Mouse (Mus musculus): ENCODE results near the gene Tbx5. TPM values are rescaled to one million over a fixed set of nuclear protein-coding genes. Genes with fewer than 3 reads are reported as not detected.

Gene Tbx5
- total and polyA plus RNA-seq, 2 experiments, result not detected

GRCm38 (mm10) chr5:119841634-119842420 lies 9.4 kb downstream of the Tbx5 start:
- DNase-seq (ENCODE audit: extremely low read depth, low read depth, low spot score), result no peak
- 9% methylated on average over 26 of the region's 26 CpGs for WGBS
- no peak overlapping the region for H3K4me3 ChIP-seq (ENCODE audit: insufficient read depth, low read depth, low read length)
- no peak overlapping the region for H3K27ac ChIP-seq (replicated peaks; ENCODE audit: insufficient read depth, low read depth, low read length)
- no peak overlapping the region for H3K9ac ChIP-seq (ENCODE audit: low read depth, low read length)
- H3K4me1 ChIP-seq (ENCODE audit: control insufficient read depth, insufficient read depth, low read length), result no peaks in the 10 kb centered on the region
- H3K36me3 ChIP-seq (ENCODE audit: control insufficient read depth, insufficient read depth, low read length), result no peaks in the 10 kb centered on the region
- H3K27me3 ChIP-seq (ENCODE audit: control insufficient read depth, insufficient read depth, low read length), result peaks cover 23% of the 10 kb centered on the region
- H3K79me2 ChIP-seq (ENCODE audit: control insufficient read depth, insufficient read depth, low read length), result no peaks in the 10 kb centered on the region
- TF ChIP-seq CTCF (IDR thresholded peaks at IDR 0.05; ENCODE audit: low read depth, low read length) (no peak), POLR2A (IDR thresholded peaks at IDR 0.05; ENCODE audit: extremely low read depth, insufficient read depth, low read length) (no peak)

DNA sequence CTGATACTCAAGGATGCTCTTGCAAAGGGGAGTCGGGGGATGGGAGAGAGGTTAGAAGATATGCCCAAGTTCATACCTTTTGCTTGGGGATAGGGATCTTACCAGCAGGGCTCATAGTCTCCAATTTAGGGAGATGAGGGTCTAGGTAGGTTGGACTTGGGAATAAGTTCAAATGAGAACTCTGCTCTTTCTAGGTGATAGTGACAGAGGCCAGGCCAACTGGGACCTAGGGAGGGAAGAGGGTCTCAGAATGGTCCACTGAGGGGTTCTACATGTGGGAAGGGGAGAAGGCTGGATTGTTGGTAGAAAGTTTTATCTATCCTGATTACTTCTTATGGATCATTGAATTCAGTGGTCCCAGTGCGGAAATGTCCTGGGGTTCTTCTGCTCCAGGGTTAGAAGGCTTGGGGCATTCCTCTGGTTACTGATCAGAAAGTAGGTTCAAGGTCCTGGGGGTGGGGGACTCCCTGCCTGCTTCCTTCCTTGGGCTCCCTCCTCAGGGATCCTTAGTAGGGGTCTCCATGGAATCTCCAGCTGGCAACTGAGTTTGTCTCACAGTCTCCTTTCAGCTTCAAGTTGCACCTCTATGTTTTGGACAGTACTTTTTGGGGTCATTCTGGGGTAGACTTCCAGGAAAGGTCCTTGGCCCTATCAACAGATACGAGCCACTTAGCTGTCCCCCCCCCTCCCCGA lies 10.4 kb downstream of the Tbx5 start:
- peaks cover 22% of the 10 kb centered on the region for H3K27me3 ChIP-seq (ENCODE audit: control insufficient read depth, insufficient read depth, low read length)
- no peak for DNase-seq (ENCODE audit: extremely low read depth, low read depth, low spot score)
- no peaks in the 10 kb centered on the region for H3K79me2 ChIP-seq (ENCODE audit: control insufficient read depth, insufficient read depth, low read length)
- no peak for TF ChIP-seq POLR2A (IDR thresholded peaks at IDR 0.05; ENCODE audit: extremely low read depth, insufficient read depth, low read length)
- H3K9ac ChIP-seq (ENCODE audit: low read depth, low read length), result no peak overlapping the region
- H3K4me1 ChIP-seq (ENCODE audit: control insufficient read depth, insufficient read depth, low read length), result no peaks in the 10 kb centered on the region
- no peak overlapping the region for H3K27ac ChIP-seq (replicated peaks; ENCODE audit: insufficient read depth, low read depth, low read length)
- H3K4me3 ChIP-seq (ENCODE audit: insufficient read depth, low read depth, low read length), result no peak overlapping the region
- WGBS, result 28% methylated on average over 4 of the region's 4 CpGs
- H3K36me3 ChIP-seq (ENCODE audit: control insufficient read depth, insufficient read depth, low read length), result no peaks in the 10 kb centered on the region

DNA sequence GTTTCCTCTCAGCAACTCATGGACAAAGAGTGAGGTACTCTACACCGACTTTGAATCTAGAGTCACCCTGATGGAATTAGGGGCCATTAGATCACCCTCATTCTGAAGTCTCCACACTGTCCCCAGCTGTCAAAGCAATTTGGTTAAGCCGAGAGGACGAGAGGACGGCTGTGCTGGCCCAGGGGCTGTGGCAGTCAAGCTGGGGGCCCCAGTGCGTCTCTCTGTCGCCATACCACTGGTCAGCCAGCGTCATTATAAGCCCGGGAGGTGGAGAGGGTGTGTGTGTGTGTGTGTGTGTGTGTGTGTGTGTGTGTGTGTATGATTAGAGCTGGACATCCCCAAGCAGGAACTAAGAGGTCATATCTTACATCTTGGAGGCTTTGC lies 10.9 kb downstream of the Tbx5 start:
- peaks cover 22% of the 10 kb centered on the region for H3K27me3 ChIP-seq (ENCODE audit: control insufficient read depth, insufficient read depth, low read length)
- no peak for TF ChIP-seq POLR2A (IDR thresholded peaks at IDR 0.05; ENCODE audit: extremely low read depth, insufficient read depth, low read length)
- TF ChIP-seq CTCF (IDR thresholded peaks at IDR 0.05; ENCODE audit: low read depth, low read length), result no peak
- H3K36me3 ChIP-seq (ENCODE audit: control insufficient read depth, insufficient read depth, low read length), result no peaks in the 10 kb centered on the region
- H3K27ac ChIP-seq (replicated peaks; ENCODE audit: insufficient read depth, low read depth, low read length), result no peak overlapping the region
- DNase-seq (ENCODE audit: extremely low read depth, low read depth, low spot score), result no peak
- WGBS, result 6% methylated on average over 8 of the region's 8 CpGs
- no peaks in the 10 kb centered on the region for H3K4me1 ChIP-seq (ENCODE audit: control insufficient read depth, insufficient read depth, low read length)
- H3K4me3 ChIP-seq (ENCODE audit: insufficient read depth, low read depth, low read length), result no peak overlapping the region
- no peak overlapping the region for H3K9ac ChIP-seq (ENCODE audit: low read depth, low read length)
- no peaks in the 10 kb centered on the region for H3K79me2 ChIP-seq (ENCODE audit: control insufficient read depth, insufficient read depth, low read length)

DNA sequence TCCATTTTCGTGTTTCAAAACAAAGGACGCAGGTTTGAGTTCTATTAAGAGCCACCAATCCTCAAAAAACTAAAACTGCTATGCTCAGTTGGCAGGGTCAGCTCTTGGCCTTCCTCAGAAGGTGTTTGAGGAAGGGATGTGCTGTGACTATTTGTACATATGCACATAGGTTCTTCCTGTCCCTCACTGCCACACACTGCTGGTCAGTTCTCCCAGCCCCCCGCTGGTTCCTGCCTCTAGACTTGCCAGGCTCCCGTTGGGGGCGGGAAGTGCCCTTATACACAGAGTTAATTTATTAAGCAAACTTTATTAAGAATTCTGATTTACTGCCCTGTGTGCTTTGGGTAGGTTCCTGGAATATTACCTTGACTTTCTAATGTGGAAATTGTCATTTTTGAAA lies 11.9 kb downstream of the Tbx5 start:
- H3K36me3 ChIP-seq (ENCODE audit: control insufficient read depth, insufficient read depth, low read length), result no peaks in the 10 kb centered on the region
- H3K27me3 ChIP-seq (ENCODE audit: control insufficient read depth, insufficient read depth, low read length), result peaks cover 22% of the 10 kb centered on the region
- TF ChIP-seq CTCF (IDR thresholded peaks at IDR 0.05; ENCODE audit: low read depth, low read length) (no peak), POLR2A (IDR thresholded peaks at IDR 0.05; ENCODE audit: extremely low read depth, insufficient read depth, low read length) (no peak)
- no peaks in the 10 kb centered on the region for H3K4me1 ChIP-seq (ENCODE audit: control insufficient read depth, insufficient read depth, low read length)
- no peak overlapping the region for H3K9ac ChIP-seq (ENCODE audit: low read depth, low read length)
- no peak overlapping the region for H3K27ac ChIP-seq (replicated peaks; ENCODE audit: insufficient read depth, low read depth, low read length)
- DNase-seq (ENCODE audit: extremely low read depth, low read depth, low spot score), result no peak
- H3K79me2 ChIP-seq (ENCODE audit: control insufficient read depth, insufficient read depth, low read length), result no peaks in the 10 kb centered on the region
- 10% methylated on average over 5 of the region's 5 CpGs for WGBS
- H3K4me3 ChIP-seq (ENCODE audit: insufficient read depth, low read depth, low read length), result no peak overlapping the region

DNA sequence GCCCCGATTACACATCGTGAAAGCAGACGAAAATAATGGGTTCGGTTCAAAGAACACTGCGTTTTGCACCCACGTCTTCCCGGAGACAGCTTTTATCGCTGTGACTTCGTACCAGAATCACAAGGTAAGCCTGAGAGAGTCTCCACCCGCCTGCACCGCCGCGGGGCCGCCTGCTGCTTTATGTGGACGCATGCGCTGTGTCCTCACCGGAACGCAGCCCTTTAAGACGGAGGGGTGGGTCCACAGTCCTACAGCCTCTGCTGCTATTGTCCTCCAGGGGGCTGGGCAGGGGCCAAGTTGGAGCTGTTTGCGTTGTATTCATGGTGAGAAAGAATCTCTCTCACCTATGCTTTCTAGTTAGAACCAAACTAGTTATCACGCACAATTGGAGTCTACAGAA lies 12.5 kb downstream of the Tbx5 start:
- Histone ChIP-seq H3K4me3 (ENCODE audit: insufficient read depth, low read depth, low read length) (no peak overlapping the region), H3K27ac (replicated peaks; ENCODE audit: insufficient read depth, low read depth, low read length) (no peak overlapping the region), H3K9ac (ENCODE audit: low read depth, low read length) (no peak overlapping the region), H3K36me3 (ENCODE audit: control insufficient read depth, insufficient read depth, low read length) (no peaks in the 10 kb centered on the region), H3K79me2 (ENCODE audit: control insufficient read depth, insufficient read depth, low read length) (no peaks in the 10 kb centered on the region), H3K4me1 (ENCODE audit: control insufficient read depth, insufficient read depth, low read length) (no peaks in the 10 kb centered on the region), H3K27me3 (ENCODE audit: control insufficient read depth, insufficient read depth, low read length) (peaks cover 18% of the 10 kb centered on the region)
- TF ChIP-seq POLR2A (IDR thresholded peaks at IDR 0.05; ENCODE audit: extremely low read depth, insufficient read depth, low read length) (no peak), CTCF (IDR thresholded peaks at IDR 0.05; ENCODE audit: low read depth, low read length) (no peak)
- 5% methylated on average over 21 of the region's 21 CpGs for WGBS
- DNase-seq (ENCODE audit: extremely low read depth, low read depth, low spot score), result no peak

GRCm38 (mm10) chr5:119857052-119857451 lies 24.6 kb downstream of the Tbx5 start:
- no peak overlapping the region for H3K9ac ChIP-seq (ENCODE audit: low read depth, low read length)
- TF ChIP-seq POLR2A (IDR thresholded peaks at IDR 0.05; ENCODE audit: extremely low read depth, insufficient read depth, low read length), result no peak
- no peak for TF ChIP-seq CTCF (IDR thresholded peaks at IDR 0.05; ENCODE audit: low read depth, low read length)
- no peaks in the 10 kb centered on the region for H3K4me1 ChIP-seq (ENCODE audit: control insufficient read depth, insufficient read depth, low read length)
- H3K4me3 ChIP-seq (ENCODE audit: insufficient read depth, low read depth, low read length), result no peak overlapping the region
- 47% methylated on average over 4 of the region's 4 CpGs for WGBS
- H3K27me3 ChIP-seq (ENCODE audit: control insufficient read depth, insufficient read depth, low read length), result peaks cover 6% of the 10 kb centered on the region
- no peak for DNase-seq (ENCODE audit: extremely low read depth, low read depth, low spot score)
- H3K36me3 ChIP-seq (ENCODE audit: control insufficient read depth, insufficient read depth, low read length), result no peaks in the 10 kb centered on the region
- H3K27ac ChIP-seq (replicated peaks; ENCODE audit: insufficient read depth, low read depth, low read length), result no peak overlapping the region
- no peaks in the 10 kb centered on the region for H3K79me2 ChIP-seq (ENCODE audit: control insufficient read depth, insufficient read depth, low read length)
